Mouse (Mus musculus): ENCODE data around the gene Fam222a. TPM values are rescaled to one million over a fixed set of nuclear protein-coding genes. Genes with fewer than 3 reads are reported as not detected.

Fam222a gene
- polyA plus RNA-seq, 1 experiment from 2014 or later = 7.1 TPM

- DNase-seq (ENCODE audit: low spot score) (no peak), ATAC-seq (replicated peaks; ENCODE audit: low FRiP score, low TSS enrichment, low read depth) (no peak)
- 42% methylated on average over 6 of the region's 6 CpGs for WGBS
- no peak overlapping the region for H3K9ac ChIP-seq (ENCODE audit: low read length)
- no peaks in the 10 kb centered on the region for H3K9me3 ChIP-seq (ENCODE audit: control insufficient read depth, low read length)
- no peaks in the 10 kb centered on the region for H3K36me3 ChIP-seq (ENCODE audit: control insufficient read depth, insufficient read depth, low read length)
- no peaks in the 10 kb centered on the region for H3K27me3 ChIP-seq (replicated peaks; ENCODE audit: control insufficient read depth, insufficient read depth, low read length)
- no peak overlapping the region for H3K4me2 ChIP-seq (ENCODE audit: low read length)
- no peak overlapping the region for H3K27ac ChIP-seq (ENCODE audit: low read depth)
- peaks cover 44% of the 10 kb centered on the region for H3K4me1 ChIP-seq (replicated peaks; ENCODE audit: control insufficient read depth, insufficient read depth, low read length)
- H3K4me3 ChIP-seq (ENCODE audit: low read depth, low read length) = no peak overlapping the region
These were observed 29.8 kb downstream of the Fam222a start for GRCm38 (mm10) chr5:114597652-114598051.

- no peaks in the 10 kb centered on the region for H3K9me3 ChIP-seq (ENCODE audit: control insufficient read depth, low read length)
These were observed 34.2 kb downstream of the Fam222a start for GRCm38 (mm10) chr5:114602012-114602411.

GRCm38 (mm10) chr5:114603975-114604374 lies 36.2 kb downstream of the Fam222a start:
- no peak for DNase-seq (ENCODE audit: low spot score)
- no peaks in the 10 kb centered on the region for H3K9me3 ChIP-seq (ENCODE audit: control insufficient read depth, low read length)
- no peak for ATAC-seq (replicated peaks; ENCODE audit: low FRiP score, low TSS enrichment, low read depth)
- H3K27me3 ChIP-seq (replicated peaks; ENCODE audit: control insufficient read depth, insufficient read depth, low read length) = no peaks in the 10 kb centered on the region
- no peak overlapping the region for H3K9ac ChIP-seq (ENCODE audit: low read length)
- no peaks in the 10 kb centered on the region for H3K36me3 ChIP-seq (ENCODE audit: control insufficient read depth, insufficient read depth, low read length)
- no peak overlapping the region for H3K4me2 ChIP-seq (ENCODE audit: low read length)
- no peak overlapping the region for H3K27ac ChIP-seq (ENCODE audit: low read depth)
- H3K4me3 ChIP-seq (ENCODE audit: low read depth, low read length) = no peak overlapping the region
- WGBS = 85% methylated on average over 5 of the region's 5 CpGs
- peaks cover 12% of the 10 kb centered on the region for H3K4me1 ChIP-seq (replicated peaks; ENCODE audit: control insufficient read depth, insufficient read depth, low read length)

More at GRCm38 (mm10) chr5:114602012-114602411, 34.2 kb downstream of the Fam222a start:
- H3K27ac ChIP-seq (ENCODE audit: low read depth) = no peak overlapping the region
- no peak overlapping the region for H3K4me2 ChIP-seq (ENCODE audit: low read length)
- DNase-seq (ENCODE audit: low spot score) (no peak), ATAC-seq (replicated peaks; ENCODE audit: low FRiP score, low TSS enrichment, low read depth) (no peak)
- H3K36me3 ChIP-seq (ENCODE audit: control insufficient read depth, insufficient read depth, low read length) = no peaks in the 10 kb centered on the region
- H3K4me1 ChIP-seq (replicated peaks; ENCODE audit: control insufficient read depth, insufficient read depth, low read length) = peaks cover 5% of the 10 kb centered on the region; the same call in 1 of the 2 replicates
- H3K4me3 ChIP-seq (ENCODE audit: low read depth, low read length) = no peak overlapping the region
- 71% methylated on average over 8 of the region's 8 CpGs for WGBS
- H3K27me3 ChIP-seq (replicated peaks; ENCODE audit: control insufficient read depth, insufficient read depth, low read length) = no peaks in the 10 kb centered on the region
- H3K9ac ChIP-seq (ENCODE audit: low read length) = no peak overlapping the region

DNA sequence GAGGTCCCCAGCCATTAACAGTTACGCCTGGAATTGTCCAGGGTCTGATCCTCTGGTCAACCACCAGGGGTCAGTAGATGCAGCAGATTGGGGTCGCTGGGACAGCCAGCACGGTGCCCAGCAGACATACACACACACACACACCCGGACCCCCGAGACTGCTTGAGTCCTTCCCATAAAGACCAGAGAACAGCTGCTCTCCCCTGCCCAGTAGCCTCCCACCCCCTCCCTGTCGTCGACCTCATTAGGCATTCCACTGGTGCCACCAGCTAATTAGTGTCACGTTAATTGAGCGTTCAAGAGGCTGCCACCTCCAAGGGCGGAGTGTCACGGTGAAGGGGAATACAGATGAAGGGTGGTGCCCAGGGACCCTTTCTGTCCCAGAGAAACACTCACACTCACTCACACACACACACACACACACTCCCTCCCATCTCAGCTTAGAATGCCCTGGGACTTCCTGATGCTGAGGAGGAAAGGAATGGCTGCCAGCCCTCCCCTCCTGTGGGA lies 37.0 kb downstream of the Fam222a start:
- no peak overlapping the region for H3K4me3 ChIP-seq (ENCODE audit: low read depth, low read length)
- 38% methylated on average over 11 of the region's 11 CpGs for WGBS
- H3K36me3 ChIP-seq (ENCODE audit: control insufficient read depth, insufficient read depth, low read length) = no peaks in the 10 kb centered on the region
- ATAC-seq (replicated peaks; ENCODE audit: low FRiP score, low TSS enrichment, low read depth) = no peak
- H3K9me3 ChIP-seq (ENCODE audit: control insufficient read depth, low read length) = no peaks in the 10 kb centered on the region
- no peak overlapping the region for H3K9ac ChIP-seq (ENCODE audit: low read length)
- no peak overlapping the region for H3K27ac ChIP-seq (ENCODE audit: low read depth)
- H3K4me1 ChIP-seq (replicated peaks; ENCODE audit: control insufficient read depth, insufficient read depth, low read length) = peaks cover 12% of the 10 kb centered on the region
- no peaks in the 10 kb centered on the region for H3K27me3 ChIP-seq (replicated peaks; ENCODE audit: control insufficient read depth, insufficient read depth, low read length)
- DNase-seq (ENCODE audit: low spot score) = no peak
- no peak overlapping the region for H3K4me2 ChIP-seq (ENCODE audit: low read length)

GRCm38 (mm10) chr5:114605981-114606380 lies 38.2 kb downstream of the Fam222a start:
- H3K27ac ChIP-seq (ENCODE audit: low read depth) = no peak overlapping the region

GRCm38 (mm10) chr5:114607651-114608050 lies 39.8 kb downstream of the Fam222a start:
- Histone ChIP-seq H3K9ac (ENCODE audit: low read length) (no peak overlapping the region), H3K36me3 (ENCODE audit: control insufficient read depth, insufficient read depth, low read length) (peaks cover 7% of the 10 kb centered on the region; the same call in 1 of the 2 replicates), H3K4me2 (ENCODE audit: low read length) (no peak overlapping the region), H3K4me1 (replicated peaks; ENCODE audit: control insufficient read depth, insufficient read depth, low read length) (peaks cover 12% of the 10 kb centered on the region), H3K9me3 (ENCODE audit: control insufficient read depth, low read length) (no peaks in the 10 kb centered on the region), H3K4me3 (ENCODE audit: low read depth, low read length) (no peak overlapping the region), H3K27me3 (replicated peaks; ENCODE audit: control insufficient read depth, insufficient read depth, low read length) (no peaks in the 10 kb centered on the region), H3K27ac (ENCODE audit: low read depth) (no peak overlapping the region)
- 45% methylated on average over 8 of the region's 8 CpGs for WGBS
- ATAC-seq (replicated peaks; ENCODE audit: low FRiP score, low TSS enrichment, low read depth) (no peak), DNase-seq (ENCODE audit: low spot score) (no peak)

More at GRCm38 (mm10) chr5:114605981-114606380, 38.2 kb downstream of the Fam222a start:
- WGBS = 86% methylated on average over 6 of the region's 6 CpGs
- Histone ChIP-seq H3K4me3 (ENCODE audit: low read depth, low read length) (no peak overlapping the region), H3K4me1 (replicated peaks; ENCODE audit: control insufficient read depth, insufficient read depth, low read length) (peaks cover 12% of the 10 kb centered on the region), H3K9ac (ENCODE audit: low read length) (no peak overlapping the region), H3K4me2 (ENCODE audit: low read length) (no peak overlapping the region), H3K27me3 (replicated peaks; ENCODE audit: control insufficient read depth, insufficient read depth, low read length) (no peaks in the 10 kb centered on the region), H3K9me3 (ENCODE audit: control insufficient read depth, low read length) (no peaks in the 10 kb centered on the region), H3K36me3 (ENCODE audit: control insufficient read depth, insufficient read depth, low read length) (no peaks in the 10 kb centered on the region; the same call in 1 of the 2 replicates)
- ATAC-seq (replicated peaks; ENCODE audit: low FRiP score, low TSS enrichment, low read depth) (no peak), DNase-seq (ENCODE audit: low spot score) (no peak)

DNA sequence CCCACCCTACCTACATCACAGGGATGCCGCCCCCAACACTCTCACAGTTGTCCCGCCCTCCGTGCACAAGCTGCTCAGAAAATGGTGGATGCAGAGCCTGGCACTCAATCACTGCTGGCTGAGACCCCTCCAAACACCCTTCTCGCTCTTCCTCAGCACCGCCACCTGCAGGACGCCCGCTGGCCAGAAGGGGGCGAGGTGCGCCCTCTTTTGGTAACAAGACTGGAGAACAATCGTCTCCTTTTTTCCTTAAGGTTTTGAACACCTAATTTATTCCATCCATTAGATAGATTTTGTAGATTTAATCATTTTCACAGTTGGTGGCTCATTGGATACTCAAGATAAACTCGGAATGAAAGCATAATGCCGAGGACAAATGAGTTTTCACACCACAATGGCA lies 40.7 kb downstream of the Fam222a start:
- Histone ChIP-seq H3K4me2 (ENCODE audit: low read length) (no peak overlapping the region), H3K36me3 (ENCODE audit: control insufficient read depth, insufficient read depth, low read length) (peaks cover 10% of the 10 kb centered on the region; the same call in 1 of the 2 replicates), H3K27me3 (replicated peaks; ENCODE audit: control insufficient read depth, insufficient read depth, low read length) (no peaks in the 10 kb centered on the region), H3K27ac (ENCODE audit: low read depth) (no peak overlapping the region), H3K4me3 (ENCODE audit: low read depth, low read length) (no peak overlapping the region), H3K4me1 (replicated peaks; ENCODE audit: control insufficient read depth, insufficient read depth, low read length) (peaks cover 12% of the 10 kb centered on the region), H3K9me3 (ENCODE audit: control insufficient read depth, low read length) (no peaks in the 10 kb centered on the region), H3K9ac (ENCODE audit: low read length) (no peak overlapping the region)
- DNase-seq (ENCODE audit: low spot score) = peak; percentile 89
- no peak for ATAC-seq (replicated peaks; ENCODE audit: low FRiP score, low TSS enrichment, low read depth)
- WGBS = 3% methylated on average over 12 of the region's 12 CpGs

- peaks cover 12% of the 10 kb centered on the region for H3K4me1 ChIP-seq (replicated peaks; ENCODE audit: control insufficient read depth, insufficient read depth, low read length)
- H3K36me3 ChIP-seq (ENCODE audit: control insufficient read depth, insufficient read depth, low read length) = peaks cover 10% of the 10 kb centered on the region; the same call in 1 of the 2 replicates
- no peak overlapping the region for H3K27ac ChIP-seq (ENCODE audit: low read depth)
- no peaks in the 10 kb centered on the region for H3K27me3 ChIP-seq (replicated peaks; ENCODE audit: control insufficient read depth, insufficient read depth, low read length)
- DNase-seq (ENCODE audit: low spot score) = no peak
- no peak for ATAC-seq (replicated peaks; ENCODE audit: low FRiP score, low TSS enrichment, low read depth)
- no peak overlapping the region for H3K4me2 ChIP-seq (ENCODE audit: low read length)
- no peak overlapping the region for H3K4me3 ChIP-seq (ENCODE audit: low read depth, low read length)
- no peaks in the 10 kb centered on the region for H3K9me3 ChIP-seq (ENCODE audit: control insufficient read depth, low read length)
- H3K9ac ChIP-seq (ENCODE audit: low read length) = no peak overlapping the region
- 88% methylated on average over 10 of the region's 10 CpGs for WGBS
These were observed 43.4 kb downstream of the Fam222a start for GRCm38 (mm10) chr5:114611256-114611655.

- Histone ChIP-seq H3K9ac (ENCODE audit: low read length) (no peak overlapping the region), H3K4me3 (ENCODE audit: low read depth, low read length) (no peak overlapping the region), H3K27ac (ENCODE audit: low read depth) (no peak overlapping the region), H3K27me3 (replicated peaks; ENCODE audit: control insufficient read depth, insufficient read depth, low read length) (no peaks in the 10 kb centered on the region), H3K4me1 (replicated peaks; ENCODE audit: control insufficient read depth, insufficient read depth, low read length) (peaks cover 12% of the 10 kb centered on the region), H3K9me3 (ENCODE audit: control insufficient read depth, low read length) (no peaks in the 10 kb centered on the region), H3K36me3 (ENCODE audit: control insufficient read depth, insufficient read depth, low read length) (peaks cover 10% of the 10 kb centered on the region; the same call in 1 of the 2 replicates), H3K4me2 (ENCODE audit: low read length) (no peak overlapping the region)
- DNase-seq (ENCODE audit: low spot score) = peak; percentile 77
- WGBS = 66% methylated on average over 25 of the region's 25 CpGs
- ATAC-seq (replicated peaks; ENCODE audit: low FRiP score, low TSS enrichment, low read depth) = no peak
These were observed 44.3 kb downstream of the Fam222a start for GRCm38 (mm10) chr5:114611968-114612608.

Data from intestine, embryonic 14.5 days (tissue).